Mouse (Mus musculus) frontal cortex, adult 2 months (tissue): Measurements from ENCODE around the gene Prpf31. TPM values are rescaled to one million over a fixed set of nuclear protein-coding genes. Genes with fewer than 3 reads are reported as not detected.
"Not testable (repeated sequence)": the region's sequence is repeated elsewhere in the genome, so short reads cannot be mapped to it uniquely, and the experiment has no call there.

ENCODE experiments used
- DNase-seq, 2 experiments: peaks; one replicate each; pipeline ENCODE4 v3.0.0; 2022; ENCODE audit warnings: low spot score in 1 of 2; ENCODE audit errors: extremely low spot score in 1 of 2
- polyA plus RNA-seq: library from polyadenylated mRNA; depleted of rRNA; stranded (reverse); fragments of >200 nt; gene quantifications from 2 replicates; pipeline ENCODE4 v1.2.3, GENCODE M21; 2012; rRNA removed

The Prpf31 gene
- 59.0 and 68.2 TPM in 2 replicates for polyA plus RNA-seq

DNA sequence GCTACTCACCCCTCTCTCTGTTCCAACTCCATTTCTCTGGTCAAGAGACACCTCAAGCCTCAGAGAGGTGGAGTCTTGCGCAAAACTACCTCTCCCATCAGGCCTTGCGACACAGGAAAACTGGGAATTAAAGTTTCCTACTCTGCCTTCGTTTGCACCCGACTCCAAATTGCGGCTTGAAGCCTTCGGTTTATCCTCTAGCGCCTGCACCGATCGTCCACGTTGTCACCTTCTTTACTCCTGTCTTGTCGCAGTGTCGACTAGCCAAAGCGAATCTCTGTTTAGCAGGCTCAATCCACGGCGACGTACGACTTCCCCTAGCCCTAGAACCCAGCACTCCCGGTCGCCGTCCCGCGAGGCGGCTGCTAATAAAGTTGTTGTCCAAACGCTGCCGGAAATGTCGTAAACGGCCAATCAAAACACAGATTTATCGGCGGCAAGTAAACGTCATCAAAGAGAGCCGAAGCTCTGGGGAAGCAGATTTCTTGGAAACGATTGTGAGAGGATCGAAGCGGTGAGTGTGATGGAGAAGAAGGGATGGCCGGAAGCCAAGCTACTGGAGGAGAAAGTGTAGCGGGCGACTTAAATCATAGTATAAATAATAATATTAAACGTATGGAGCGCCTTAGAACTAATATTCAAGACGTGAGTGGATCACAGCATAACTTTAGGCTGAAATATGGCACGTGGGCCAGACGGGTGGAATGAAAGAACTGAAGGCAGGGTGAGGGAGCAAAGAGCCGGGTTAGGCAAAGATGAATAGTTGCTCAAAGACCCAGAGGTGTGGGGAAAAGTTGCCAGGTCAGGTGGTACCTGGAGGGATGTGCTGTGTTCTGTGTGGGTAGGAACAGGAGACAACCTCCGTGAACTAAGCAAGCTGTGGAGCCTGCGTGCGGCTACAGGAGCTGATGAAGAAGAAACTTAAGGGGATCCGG is at the start of gene Prpf31, which contains the start of gene Tfpt:
Gene Prpf31, plus strand, starts transcription at position 443 of the 935 bp plus-strand sequence.
Gene Tfpt, minus strand, starts transcription at position 387 of the 935 bp plus-strand sequence.
- DNase-seq: peak; percentile 92 to 98

DNA sequence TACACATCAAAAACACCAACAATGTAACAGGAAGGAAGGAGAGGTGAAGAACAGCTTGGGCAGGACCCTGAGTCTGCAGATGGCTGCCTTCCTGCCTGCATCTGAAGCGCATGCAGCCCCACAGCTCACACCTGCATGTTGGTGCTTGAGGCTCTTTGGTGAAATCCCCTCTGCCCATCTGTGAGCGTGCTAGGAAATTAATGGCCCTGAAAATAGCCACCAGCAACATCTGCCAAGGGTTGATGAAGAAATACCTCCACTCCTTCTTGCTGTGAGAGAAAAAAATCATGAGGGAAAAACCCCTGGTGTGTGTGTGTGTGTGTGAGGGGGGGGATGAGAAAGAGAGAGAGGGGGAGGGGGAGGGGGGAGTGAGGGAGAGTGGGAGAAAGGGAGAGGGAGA is 49.8 kb upstream of the Prpf31 start:
- DNase-seq: no peak

DNA sequence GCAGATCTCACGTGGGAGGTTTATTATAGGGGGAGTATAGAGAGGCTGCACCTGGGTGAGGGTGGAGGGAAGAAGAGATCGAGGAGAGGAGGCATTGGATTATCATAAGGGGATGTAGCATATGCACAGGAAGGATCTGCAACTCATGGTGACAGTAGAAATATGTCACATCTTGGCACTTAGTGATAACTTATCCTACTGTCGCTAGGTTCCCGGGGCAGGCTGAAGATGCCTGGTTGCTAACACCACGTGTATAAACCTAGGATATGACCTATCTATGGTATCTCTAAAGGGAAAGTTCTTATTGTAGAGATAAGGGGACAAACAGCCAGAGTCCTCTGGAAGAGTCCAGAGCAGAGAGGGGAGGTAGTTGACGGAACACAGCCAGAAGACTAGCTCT is 44.0 kb upstream of the Prpf31 start:
- DNase-seq: no peak

DNA sequence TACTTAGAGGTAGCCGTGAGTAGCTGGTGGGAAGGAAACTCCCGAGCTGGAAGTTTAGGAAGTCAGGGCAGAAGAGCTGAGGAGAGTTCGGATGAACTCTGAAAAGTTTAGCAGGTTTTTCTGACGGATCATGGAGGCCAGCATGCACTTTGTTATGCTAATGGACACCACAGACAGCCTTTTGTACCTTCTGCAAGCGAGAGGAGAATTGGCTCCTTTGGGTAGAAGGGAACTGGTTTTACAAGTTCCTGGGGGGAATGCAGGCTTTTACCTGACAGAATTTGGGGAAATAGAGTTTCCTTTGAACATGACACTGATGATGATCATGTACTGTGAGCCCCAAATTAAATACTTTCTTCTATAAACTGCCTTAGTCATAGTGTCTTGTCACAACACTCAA is 43.5 kb upstream of the Prpf31 start:
- DNase-seq: no peak

DNA sequence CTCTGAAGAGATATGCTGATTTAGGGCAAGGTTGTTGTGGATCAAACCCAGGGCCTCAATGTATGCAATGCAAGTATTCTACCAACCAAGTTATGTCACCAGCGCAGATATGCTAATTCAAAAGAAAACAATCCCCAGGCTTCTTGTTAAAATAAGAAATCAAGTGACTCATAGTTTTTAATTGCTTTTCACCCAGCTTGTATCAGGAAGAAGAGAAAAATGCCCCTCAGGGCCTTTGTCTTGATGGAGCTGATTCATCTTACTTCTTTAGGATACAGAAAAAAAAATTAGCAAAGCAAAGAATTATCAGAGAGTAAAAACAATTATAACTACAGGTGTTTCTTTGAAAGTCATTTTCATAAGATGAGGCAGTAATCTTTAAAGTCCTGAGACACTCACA is 42.5 kb upstream of the Prpf31 start:
- peak in 1 of 2 experiments; percentile 17 for DNase-seq

DNA sequence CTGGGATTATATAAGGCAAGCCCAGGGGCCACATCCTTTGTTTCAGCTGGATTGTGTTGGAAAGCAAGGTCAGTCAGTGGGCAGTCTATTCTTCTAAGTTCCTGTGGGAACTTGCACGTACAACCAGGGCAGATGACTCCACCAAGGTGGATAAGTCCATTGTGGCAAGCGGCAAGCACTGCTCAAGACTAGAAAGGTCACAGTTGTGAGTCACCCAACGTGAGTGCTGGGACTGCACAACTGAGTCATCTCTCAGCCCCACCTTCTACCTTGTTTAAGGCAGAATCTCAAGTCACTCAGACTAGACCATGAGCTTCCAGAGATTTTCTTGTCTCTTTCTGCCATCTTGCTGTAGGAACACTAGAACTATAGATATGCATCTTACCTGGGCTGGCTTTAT is 39.2 kb upstream of the Prpf31 start:
- DNase-seq: no peak

DNA sequence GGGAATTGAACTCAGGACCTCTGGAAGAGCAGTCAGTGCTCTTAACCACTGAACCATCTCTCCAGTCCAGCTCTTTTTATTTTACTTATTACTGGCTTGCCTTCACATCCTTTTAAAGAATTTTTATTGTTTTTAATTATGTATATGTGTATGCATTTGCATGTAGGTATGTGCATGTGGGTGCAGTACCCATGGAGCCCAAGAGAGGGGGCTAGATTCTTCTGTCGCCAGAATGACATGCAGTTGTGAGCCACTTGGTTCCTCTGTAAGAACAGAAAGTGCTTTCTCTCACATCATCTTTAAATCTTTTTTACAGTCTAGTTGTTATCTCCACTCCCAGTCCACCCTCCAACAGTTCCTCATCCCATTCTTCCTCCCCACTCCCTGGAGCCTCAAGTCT is 38.3 kb upstream of the Prpf31 start:
- DNase-seq: no peak

DNA sequence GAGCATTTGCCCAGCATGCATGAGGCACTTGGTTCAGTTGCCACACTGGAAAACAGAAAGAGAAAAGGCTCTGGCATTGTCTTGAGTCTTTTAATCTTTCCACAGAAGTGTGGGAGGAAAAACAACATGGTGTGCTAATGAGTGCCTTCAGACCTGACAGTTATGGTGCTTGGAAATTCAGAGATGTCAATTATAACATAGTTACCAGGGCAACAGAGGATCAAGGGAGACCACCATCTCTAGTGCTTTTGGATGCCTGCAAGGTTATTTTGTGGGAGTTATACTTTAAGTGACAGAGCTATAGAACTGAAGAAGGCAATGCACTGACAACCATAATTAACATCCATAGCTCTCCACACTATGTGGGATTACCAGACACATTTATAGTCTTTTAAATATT is 35.9 kb upstream of the Prpf31 start:
- DNase-seq: no peak

DNA sequence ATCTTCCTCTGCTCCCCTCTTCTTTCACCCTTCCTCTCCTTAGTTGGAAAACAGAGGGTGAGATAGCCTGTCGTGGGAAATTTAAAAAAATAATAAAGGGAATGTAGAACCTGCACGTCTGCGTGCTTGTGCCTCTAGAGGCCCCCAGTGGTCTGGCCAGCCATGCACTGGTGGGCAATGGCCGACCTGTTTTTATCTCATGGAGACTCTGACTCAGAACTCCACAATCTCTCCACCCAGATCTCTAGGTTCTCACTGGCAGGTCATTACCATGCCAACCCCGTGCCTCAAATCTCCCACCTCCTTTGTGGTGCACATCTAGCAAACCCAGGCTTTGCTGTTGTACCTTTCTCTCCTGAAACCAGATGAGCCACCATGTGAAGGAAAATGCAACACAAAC is 35.1 kb upstream of the Prpf31 start:
- DNase-seq: no peak

DNA sequence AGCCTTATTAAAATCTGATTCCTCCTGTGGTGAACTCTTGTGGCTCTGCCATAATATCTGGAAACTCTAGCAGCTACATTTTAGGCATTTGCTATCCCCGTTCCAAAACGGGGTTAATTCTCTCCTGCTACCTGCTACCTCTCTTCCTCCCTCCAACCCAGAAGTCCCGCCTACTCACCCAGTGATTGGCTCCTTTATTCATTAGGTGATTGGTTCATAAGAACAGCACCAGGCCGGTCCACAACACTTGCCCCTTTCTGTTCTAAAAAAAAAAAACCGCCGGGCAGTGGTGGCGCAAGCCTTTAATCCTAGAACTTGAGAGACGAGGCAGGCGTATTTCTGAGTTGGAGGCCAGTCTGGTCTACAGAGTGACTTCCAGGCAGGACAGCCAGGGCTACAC is 34.6 kb upstream of the Prpf31 start:
- no peak for DNase-seq

DNA sequence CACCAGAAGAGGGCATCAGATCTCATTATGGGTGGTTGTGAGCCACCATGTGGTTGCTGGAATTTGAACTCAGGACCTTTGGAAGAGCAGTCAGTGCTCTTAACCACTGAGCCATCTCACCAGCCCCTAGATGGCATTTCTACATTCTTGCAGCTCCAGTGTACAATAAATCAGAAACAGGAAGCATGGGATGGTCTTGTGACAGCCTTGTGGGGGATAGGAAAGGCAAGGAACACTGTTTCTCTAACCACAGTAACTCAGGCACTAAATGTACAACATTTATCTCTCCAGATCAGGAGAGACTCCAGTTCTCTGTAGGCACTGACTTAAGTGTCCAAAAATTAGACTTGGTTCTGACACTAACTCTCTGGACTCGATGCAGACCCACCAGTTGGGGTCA is 32.0 kb upstream of the Prpf31 start:
- DNase-seq: not testable (repeated sequence)

DNA sequence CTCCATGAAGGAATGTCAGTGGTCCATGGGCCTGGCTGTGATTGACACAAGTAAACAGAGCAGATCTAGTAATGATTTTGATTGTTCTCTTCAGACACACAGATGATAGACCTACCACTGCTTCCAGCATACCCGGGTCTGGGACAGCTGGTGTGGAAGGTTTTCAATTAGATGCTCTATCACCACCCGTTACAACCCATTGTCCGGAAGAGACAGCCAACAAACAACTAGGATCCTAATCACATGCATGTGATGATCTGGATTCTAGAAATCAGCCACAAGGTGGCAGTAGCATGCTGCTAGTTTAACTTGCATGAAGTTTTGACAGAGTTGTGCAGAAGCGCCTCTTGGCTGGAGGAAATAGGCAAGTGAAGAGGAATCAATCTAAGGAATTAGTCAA is 28.7 kb upstream of the Prpf31 start:
- DNase-seq: peak; percentile 44 to 86

DNA sequence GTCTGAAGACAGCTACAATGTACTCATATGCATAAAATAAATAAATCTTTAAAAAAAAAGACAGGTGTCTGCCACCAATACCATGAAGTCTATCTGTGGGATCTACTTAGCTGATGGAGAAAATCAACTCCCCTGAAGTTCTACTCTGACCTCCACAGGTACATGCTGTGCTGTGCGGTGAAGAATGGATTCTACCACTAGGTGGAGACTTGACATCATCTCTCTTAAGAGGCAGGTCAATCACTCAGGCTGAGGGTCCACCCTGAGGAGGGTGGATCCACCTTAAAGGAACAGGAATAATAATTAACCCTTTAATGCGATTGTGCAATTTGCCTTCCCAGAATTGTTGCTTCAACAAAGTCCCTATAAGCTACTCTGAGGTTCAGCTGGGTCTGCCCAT is 23.0 kb upstream of the Prpf31 start:
- no peak for DNase-seq

DNA sequence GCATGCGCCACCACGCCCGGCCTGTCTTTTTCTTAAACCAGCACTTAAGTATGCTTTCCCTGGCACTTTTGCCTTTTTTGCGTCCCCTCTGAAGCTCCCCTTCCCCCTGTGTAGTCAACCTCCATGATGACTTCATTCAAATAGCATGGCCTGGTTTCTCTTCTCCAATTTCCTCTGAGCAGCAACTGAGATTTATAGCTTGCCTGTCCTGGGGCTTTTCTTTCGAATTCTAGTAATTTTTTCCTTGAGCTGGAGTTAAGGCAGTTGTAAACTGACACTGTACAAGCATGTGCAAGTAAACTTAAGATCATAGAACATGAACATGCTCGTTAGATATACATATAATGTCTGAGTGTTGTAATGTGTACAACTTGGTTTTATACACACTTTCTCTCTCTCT is 22.4 kb upstream of the Prpf31 start:
- no peak for DNase-seq

DNA sequence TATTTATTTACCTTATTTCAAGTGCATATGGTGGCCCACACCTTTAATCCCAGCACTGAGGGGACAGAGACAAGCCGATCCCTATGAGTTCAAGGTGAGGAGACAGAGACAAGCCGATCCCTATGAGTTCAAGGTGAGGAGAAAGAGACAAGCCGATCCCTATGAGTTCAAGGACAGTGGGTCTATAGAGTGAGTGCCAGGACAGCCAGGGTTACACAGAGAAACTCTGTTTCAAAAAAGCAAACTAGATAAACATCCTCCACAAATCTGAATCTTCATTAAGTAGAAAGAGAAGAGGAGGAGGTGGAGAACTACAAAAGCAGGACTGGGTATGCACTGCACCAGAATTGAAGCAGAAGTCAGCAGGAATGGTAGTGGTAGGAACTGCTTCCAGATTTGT is 21.1 kb upstream of the Prpf31 start:
- no peak for DNase-seq

DNA sequence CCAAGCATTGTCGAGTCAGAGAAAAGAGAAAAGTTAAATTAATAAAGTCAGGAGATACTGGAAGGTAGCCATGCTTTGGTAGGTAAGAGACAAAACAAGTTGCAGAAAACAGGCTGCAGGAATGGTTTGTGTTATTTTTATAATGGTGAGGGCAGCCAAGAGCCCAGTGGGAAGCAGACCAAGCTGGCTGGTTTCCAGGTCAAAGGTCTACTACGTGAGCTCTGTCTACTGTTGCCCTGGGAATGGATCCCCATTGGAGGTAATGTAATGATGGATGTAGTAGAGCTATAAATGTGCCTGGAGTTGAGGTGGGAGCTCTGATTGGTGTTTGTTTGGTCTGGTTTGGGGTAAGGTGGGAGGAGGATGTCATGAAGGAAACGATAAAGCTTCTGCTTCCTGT is 20.7 kb upstream of the Prpf31 start:
- DNase-seq: no peak

DNA sequence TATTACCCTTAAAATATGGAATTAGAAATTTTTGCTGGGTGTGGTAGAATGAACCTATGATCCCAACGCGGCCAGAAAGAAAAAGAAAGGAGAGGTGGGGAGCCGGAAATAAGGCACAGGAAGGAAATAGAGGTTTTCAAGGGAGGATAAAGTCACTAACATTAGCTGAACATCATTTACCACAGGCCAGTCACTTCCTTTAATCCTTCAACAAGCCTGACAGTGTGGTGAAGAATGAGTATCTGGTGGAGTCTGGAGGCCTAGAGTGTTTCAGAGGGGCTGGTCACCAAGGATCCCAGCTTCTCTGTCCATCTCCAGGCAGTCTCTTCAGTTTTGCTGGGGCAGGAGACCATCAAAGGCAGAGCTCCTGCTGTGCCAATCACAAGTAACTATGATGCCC is 19.3 kb upstream of the Prpf31 start:
- no peak for DNase-seq

DNA sequence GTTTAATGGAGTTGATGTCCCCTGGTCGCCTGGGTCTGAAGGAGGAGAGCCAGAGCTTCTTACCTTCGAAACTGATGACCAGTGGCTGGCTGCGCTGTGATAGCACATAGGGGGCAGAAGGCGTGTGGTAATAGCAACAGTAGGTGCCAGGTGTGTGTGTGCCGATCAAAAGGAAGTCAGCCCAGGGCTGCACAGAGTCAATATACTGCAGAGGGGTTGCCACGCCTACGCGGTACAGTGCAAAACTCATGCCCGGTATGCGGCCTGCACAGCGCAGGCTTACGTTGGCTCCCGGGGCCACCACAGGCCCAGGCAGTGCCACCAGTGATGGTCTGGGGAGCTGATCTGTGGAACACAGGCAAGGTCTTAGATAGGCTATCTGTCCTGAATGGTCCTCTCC is 18.8 kb upstream of the Prpf31 start:
- DNase-seq: no peak

DNA sequence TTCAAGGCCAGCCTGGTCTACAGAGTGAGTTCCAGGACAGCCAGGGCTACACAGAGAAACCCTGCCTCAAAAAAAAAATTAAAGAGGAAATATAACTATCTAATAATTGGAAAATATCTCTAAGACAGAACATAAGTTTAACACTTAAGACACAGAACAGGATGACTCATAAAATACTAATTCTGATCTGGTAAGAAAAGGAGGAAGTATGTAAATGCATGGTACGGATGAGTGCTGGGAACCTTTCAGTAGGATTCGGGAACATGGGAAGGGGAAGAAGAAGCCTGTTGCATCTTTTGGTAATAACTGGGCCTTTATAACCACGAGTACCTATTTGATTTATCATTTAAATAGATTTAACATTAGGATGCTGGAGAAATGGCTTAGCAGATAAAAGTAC is 15.8 kb upstream of the Prpf31 start:
- DNase-seq: no peak

DNA sequence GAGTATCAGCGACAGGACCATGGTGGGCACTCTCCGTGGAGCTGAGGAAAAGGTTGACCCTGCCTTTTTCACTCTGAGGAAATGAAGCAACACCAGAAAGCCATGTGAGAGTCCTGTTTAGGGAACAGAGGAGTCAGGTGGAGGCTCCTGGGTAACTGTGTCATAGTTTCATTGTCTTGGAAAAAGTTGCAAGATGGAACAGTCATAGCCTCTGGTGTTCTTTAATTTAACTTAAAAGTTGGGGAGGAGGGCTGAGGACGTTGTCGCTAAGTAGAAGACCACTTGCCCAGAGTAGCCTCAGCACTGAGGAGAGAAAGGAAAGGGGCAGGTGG is 13.8 kb upstream of the Prpf31 start, which contains the start of gene Oscar:
Gene Oscar, minus strand, starts transcription at position 101 of the 332 bp plus-strand sequence.
- DNase-seq: no peak

DNA sequence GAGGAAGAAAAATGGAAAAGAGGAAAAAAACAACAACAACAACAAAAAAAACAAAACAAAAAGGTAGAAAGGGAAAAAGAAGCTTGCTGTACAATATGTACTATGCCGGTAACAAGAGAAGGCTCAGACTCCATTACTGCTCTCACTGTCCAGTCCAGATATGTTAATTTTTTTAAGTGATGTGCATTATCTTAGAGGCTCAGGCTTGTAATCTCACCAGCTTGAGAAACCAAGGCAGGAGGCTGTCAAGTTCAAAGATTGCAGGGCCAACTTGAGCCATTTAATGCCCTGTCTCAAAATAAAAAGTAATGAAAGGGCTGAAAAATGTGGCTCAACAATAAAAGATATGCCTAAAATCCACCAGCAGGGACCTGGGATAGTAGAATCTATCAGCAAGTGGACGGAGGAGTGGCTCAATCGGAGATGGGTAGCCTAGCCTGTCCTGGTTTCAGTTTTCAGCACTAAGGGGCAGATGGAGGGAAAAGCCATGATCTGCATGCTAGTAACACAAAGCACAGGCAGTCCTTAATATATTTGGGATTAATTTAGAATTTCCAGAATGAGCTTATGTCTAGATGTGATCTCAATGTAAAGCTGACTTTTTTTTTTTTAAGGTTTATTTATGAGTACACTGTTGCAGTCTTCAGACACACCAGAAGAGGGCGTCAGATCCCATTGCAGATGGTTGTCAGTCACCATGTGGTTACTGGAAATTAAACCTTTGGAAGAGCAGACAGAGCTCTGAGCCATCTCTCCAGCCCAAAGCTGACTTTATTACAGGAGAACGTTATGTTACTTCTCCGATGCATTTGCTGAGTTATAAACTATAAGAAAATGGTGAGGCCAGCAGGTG is 13.2 kb upstream of the Prpf31 start:
- DNase-seq: no peak
